Mouse (Mus musculus) bone marrow, adult 2 months (tissue): ENCODE measurements around the gene Map4.

Experiments used
- CTCF ChIP-seq: fragments of 200-500 bp; IDR thresholded peaks from 2 replicates; pipeline ENCODE4 v1.5.1; 2011; ENCODE audit warnings: low read length, control low read depth; ENCODE audit not compliant: control insufficient read depth, insufficient read depth
- POLR2A ChIP-seq: fragments of 200-500 bp; IDR thresholded peaks from 2 replicates; pipeline ENCODE4 v1.6.1; 2011; ENCODE audit warnings: low read depth, mild to moderate bottlenecking, control low read depth, low read length, borderline replicate concordance; ENCODE audit not compliant: control insufficient read depth

GRCm38 (mm10) chr9:109969181-109969580, 37.9 kb downstream of the Map4 start:
- no peak for TF ChIP-seq CTCF
- TF ChIP-seq POLR2A = no peak
